Mouse (Mus musculus) heart, adult 11 months (tissue): ENCODE data around the gene Nr6a1.

ENCODE experiments used
- DNase-seq: peaks from one replicate; pipeline ENCODE4 v3.0.0; 2022

Nr6a1 gene

DNA sequence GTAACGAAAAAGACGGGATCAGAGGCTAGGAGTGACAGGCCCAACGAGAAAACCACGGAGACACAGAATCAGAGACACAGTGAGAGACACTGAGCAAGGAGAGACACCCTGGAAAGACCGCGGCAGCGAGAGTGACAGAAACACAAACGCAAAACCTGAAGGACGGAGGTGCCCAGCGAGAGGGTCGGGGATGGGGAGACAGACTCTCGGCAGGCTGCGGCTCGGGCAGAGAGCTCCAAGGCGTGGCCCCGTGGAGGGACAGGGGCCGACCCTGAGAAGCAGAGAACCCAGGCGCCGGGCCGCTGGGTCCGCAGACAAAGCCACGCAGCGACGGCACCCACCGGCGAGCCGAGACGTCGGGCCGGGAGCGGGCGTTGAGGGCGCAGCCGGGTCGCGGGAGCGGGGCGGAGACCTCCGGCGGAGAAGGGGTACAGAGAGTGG, 216.0 kb downstream of the Nr6a1 start:
- DNase-seq = no peak

- DNase-seq = no peak
Observed at GRCm38 (mm10) chr2:38710304-38711241, 216.9 kb downstream of the Nr6a1 start.

DNA sequence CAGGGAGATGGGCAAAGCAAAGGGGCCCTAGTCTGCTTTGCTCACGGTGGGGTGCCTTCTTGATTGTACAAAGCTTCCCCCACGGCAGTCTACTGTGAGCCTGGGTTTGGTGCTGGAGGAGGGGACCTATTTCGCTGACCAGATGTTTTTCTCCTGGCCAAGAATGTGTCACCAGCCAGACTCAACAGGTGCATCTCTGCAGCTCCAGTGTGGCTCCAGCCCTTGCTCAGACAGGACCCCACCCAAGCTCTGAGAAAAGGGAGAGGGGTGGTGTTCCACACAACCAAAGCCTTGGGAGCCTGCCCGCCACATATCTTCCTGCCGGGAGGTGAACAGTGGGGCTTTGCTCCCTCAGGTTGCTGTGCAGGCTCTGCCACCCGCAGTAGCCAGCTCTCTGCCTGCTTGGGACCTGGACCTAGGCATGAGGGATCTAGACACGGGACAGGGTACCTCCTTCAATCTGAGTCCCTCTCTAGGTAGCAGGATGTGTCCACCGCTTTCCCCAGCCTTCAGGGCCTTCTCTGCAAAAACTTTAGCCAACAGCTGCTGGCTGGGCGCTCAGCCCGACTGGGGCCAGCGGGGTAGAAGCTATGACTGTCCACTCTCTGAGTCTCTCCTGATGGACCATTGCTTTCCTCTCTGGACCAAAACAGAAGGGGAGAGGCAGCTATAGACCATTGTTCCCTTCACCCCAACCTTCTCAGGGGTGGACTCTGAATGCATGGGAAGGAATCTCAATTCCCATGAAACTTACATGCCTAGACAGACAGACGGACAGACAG, 218.4 kb downstream of the Nr6a1 start:
- no peak for DNase-seq

DNA sequence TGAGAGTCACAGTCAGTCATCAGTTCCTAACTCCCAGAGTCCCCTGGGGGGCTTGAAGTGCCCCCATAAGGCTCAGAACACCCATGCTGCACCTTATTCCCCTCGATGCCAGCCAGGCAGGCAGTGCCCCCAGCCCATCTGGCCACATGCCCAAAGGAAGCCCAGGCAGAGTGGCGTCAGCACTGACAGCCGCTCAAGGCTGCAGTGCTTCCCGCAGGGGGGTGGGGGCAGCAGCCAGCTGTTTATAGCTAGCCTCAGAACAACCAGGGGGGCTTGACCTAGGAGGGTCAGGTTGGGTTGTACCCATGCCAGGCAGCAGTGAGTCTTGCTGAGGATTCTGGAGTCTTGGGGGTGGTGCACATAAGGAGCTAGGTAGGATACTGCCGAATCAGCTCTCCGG, 220.8 kb downstream of the Nr6a1 start:
- DNase-seq = no peak

DNA sequence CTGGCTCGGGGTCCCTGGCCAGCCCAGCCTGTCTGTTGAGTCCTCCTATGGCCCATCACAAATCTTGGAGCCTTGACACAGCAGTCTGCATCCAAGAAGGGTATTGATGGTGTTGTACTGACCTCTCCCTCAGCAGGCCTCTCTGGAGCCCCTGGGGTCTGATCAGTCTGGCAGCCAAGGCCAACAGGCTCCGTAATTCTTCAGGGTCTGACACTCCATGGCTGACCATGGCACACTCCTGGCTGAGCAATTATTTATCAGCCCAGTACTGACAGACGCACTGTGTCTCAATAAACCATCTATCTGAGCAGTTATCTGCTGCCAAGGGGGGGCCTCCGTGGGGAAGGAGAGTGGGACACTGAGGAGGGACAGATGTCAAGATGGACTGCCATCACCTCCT, 222.5 kb downstream of the Nr6a1 start:
- no peak for DNase-seq

- no peak for DNase-seq
Observed at GRCm38 (mm10) chr2:38704336-38704735, 223.2 kb downstream of the Nr6a1 start.

DNA sequence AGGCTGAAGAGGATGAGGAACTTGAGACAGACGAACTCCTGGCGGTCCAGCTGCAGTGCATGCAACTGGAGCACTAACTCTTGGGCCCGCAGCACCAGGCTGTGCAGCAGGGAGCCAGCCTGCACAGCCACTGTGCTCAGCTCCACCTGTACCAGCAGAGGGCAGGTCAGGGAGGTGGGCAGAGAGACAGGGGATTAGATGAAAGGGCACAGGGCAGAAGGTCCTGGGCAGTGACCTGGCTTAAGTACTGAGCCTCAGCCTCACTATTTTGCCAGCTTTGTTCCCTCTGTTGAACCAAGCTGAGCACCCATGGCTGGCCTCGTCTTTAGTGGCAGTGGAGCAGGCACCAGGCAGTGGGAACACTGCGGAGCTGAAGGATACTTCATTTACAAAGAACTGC, 227.3 kb downstream of the Nr6a1 start:
- DNase-seq = no peak

- no peak for DNase-seq
Observed at GRCm38 (mm10) chr2:38698623-38699022, 228.9 kb downstream of the Nr6a1 start.

DNA sequence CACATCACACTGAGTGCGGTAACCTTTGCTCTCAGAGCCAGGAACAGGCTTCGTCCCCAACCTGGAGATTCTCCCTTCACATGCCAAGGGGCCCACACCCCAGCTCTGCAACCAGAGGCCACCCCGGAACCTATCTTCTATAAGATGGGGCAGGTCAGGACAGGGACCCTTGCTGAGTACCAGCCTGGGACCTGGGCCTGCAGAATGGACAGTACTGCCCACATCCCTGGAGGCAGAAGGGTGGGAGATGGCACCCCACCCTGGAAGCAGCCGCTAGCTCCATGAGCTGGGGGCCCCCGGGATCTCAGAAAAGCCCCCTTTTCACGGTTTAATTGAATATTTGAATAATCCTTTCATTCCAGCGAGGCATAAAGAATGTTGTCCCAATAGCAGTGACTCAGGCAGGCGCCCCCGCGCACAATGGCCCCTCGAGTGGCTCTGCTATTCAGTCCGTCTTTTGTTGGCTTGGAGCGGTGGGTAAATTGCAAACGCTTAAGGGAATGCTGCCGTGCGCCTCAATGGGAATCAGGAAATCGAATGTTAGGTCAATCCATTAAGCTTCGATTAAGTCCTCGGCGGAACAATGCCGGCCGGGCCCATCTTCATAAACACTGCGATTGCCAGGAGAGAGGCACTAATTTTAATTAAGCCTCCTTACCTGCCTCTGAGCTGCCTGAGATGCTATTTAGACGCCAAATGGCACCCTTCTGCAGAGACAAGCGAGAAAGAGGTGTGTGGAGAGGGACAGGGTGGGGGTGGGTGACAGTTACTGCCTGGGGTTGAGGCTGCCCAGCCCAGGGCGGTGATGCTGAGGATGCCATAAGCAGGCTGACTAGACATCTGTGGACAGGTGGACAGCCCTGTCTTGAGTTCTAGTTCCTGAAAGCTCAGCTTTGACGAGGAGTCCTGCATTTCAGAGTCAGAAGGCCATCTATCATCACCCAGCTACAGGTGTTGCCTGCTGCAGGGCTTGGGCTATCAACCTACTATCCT, 230.1 kb downstream of the Nr6a1 start:
- no peak for DNase-seq

DNA sequence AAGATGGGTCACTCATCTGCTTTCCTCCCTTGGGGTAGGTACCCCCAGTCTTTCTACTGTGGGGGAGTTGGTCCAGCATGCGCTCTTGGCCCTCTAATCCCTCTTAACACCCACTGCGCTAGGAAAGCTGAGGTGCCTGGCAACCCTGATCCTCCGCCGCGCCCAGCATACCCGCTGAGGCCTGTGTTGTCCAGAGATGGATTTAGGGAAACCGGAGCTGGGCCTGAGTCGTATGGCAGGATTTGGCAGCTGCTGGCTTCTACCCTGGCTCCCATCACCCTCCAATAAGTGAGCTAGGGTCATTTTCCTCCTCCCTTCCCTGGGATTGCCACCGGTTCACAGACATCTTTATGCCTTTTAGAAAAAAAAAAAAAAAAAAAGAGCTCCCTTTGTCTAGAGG, 231.7 kb downstream of the Nr6a1 start:
- DNase-seq = no peak

- DNase-seq = no peak
Observed at GRCm38 (mm10) chr2:38691542-38691941, 235.9 kb downstream of the Nr6a1 start.

DNA sequence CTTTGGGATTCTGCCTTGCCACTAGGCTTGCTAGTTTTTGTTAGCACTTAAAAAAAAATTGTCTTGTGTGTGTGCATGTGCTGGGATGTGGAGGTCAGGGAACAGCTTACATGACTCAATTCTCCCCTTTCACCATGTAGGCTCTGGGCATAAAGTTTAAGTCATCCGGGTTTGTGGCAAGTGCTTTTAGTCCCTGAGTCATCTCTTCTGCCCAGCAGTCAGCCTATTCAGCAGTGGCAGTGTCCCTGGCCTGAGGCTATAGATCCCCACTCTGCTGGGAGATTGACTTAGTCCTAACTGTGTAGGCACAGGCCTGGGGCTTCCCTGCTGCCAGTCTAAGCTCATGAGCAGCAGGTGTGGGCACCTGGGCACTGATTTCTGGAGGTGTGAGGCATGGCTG, 237.6 kb downstream of the Nr6a1 start:
- DNase-seq = no peak

GRCm38 (mm10) chr2:38688791-38689520, 238.5 kb downstream of the Nr6a1 start:
- no peak for DNase-seq

DNA sequence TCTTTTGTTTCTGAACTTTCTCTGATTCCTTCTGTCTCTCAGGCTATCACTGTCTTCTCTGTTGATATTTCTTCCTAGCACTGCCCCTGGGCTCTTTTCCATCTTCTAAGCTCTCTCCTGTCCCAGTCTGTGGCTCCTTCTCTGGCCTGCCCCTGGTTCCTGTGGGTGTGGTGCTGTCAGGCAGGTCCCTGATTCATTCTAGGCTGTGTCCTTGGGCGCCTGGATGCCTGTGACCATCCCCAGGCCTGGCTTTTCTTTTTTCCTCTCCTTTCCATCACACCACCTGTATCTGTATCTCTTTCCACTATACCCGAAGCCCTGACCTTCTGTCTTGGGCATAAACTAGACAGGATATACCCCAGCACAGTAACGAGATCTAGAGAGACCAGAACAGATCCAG, 241.7 kb downstream of the Nr6a1 start:
- DNase-seq = no peak

GRCm38 (mm10) chr2:38683083-38683482, 244.4 kb downstream of the Nr6a1 start:
- no peak for DNase-seq

- no peak for DNase-seq
Observed at GRCm38 (mm10) chr2:38682209-38682608, 245.3 kb downstream of the Nr6a1 start.

DNA sequence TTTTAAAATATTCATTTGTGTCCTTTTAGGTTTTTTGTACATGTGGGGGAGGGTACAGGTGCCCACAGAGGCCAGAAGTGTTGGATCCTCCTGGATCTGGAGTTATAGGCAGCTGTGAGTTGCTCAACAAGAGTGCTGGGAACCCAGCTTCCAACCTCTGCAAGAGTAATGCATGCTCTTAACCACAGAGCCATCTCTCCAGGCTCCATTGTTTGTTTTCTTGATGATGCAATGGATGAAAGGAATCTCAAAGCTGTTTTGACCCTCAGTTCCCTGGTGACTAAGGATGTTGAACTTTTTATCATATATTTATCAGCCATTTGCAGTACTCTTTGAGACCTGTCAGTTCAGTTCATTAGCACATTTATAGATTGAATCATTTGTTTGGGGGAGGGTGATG, 248.5 kb downstream of the Nr6a1 start:
- no peak for DNase-seq

DNA sequence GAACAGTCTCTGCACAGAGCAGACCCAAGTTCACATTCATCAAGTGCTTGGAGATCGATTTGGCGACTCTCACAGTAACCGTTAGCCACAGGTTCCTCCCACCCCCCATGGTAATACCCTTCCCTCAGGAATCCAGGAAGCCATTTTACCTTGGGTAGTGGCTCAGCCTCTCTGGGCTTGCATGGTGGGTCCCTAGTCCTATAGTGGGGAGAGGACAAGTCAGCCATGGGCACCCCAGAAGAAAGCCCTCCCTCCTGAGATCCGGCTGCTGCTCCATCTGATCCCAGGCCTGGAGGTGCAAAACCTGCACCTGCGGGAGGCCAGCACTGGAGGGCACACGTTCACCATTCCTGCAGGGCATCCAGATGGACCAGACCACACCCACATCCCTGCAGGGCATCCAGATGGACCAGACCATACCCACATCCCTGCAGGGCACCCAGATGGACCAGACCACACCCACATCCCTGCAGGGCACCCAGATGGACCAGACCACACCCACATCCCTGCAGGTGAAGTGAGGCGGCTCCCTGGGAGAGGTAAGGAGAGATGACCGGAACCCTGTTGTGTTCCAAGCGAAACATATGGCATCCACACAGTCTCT, 252.0 kb downstream of the Nr6a1 start:
- DNase-seq = no peak
